Mouse (Mus musculus): ENCODE measurements around the gene Fbxl2.

Gene Fbxl2

GRCm38 (mm10) chr9:113915789-113916188, 130.2 kb downstream of the Fbxl2 start:
- DNase-seq (ENCODE audit: low read depth): no peak
